Mouse (Mus musculus): Measurements from ENCODE around the gene Doc2g.
"Not testable (repeated sequence)": the region's sequence is repeated elsewhere in the genome, so short reads cannot be mapped to it uniquely, and the experiment has no call there.

Doc2g gene

GRCm38 (mm10) chr19:4018743-4019583 lies 15.8 kb downstream of the Doc2g start:
- peak; percentile 87 to 90 for DNase-seq

GRCm38 (mm10) chr19:4023185-4023584 lies 20.1 kb downstream of the Doc2g start:
- no peak for DNase-seq

GRCm38 (mm10) chr19:4027576-4027975 lies 24.5 kb downstream of the Doc2g start:
- DNase-seq = no peak

GRCm38 (mm10) chr19:4032668-4033067 lies 29.6 kb downstream of the Doc2g start:
- DNase-seq = no peak

DNA sequence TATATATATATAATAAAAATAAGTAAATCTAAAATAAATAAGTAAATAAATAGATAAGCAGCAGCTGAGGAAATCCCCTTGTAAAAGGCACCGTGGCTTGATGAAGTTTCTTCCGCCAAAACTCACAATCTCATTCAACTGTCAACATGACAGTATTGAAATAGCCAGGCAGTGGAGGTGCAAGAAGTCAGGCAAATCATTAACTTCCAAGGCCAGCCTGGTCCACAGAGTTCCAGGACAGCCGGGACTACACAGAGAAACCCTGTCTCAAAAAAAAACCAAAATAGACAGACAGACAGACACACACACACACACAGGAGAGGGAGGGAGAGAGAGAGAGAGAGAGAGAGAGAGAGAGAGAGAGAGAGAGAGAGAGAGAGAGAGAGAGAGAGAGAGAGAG lies 30.2 kb downstream of the Doc2g start:
- peak; percentile 55 to 59 for DNase-seq

GRCm38 (mm10) chr19:4033742-4034141 lies 30.6 kb downstream of the Doc2g start:
- no peak for DNase-seq

- no peak for DNase-seq
Measured at GRCm38 (mm10) chr19:4036327-4037045, 33.4 kb downstream of the Doc2g start.

DNA sequence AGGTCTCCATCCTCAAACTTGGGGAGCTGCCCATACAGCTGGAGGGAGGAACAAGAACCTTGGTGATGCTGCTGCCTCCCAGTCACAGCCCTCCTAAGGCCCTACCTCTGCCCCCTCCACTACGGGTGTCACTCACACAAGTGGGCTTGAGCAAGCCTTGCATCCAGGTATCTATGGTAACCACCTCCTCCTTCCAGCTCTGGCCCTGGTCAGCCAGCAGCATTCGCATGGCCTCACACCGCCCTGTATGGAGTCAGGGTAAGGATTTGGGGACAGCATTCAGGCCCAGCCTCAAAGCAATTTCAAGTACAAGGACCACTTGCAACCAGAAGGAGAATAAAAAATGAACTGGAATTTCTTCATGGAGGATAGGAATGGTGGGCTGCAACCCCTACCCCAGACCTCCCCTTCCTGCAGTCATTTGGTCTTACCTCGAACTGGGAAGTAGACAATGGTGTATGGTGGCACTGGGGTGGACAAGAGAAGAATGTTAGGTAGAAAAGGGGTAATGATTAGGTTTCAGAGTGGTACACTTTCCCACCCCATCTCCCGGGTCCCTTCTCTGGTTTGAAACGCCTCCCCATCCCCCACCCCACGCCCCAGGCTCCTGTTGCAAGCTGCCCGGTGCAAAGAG lies 34.2 kb downstream of the Doc2g start:
- DNase-seq = not testable (repeated sequence)

- DNase-seq = peak; percentile 83 to 90
Measured at GRCm38 (mm10) chr19:4037788-4038232, 34.7 kb downstream of the Doc2g start, which contains the start of gene Gstp1. Gene Gstp1 (minus strand): TSS chr19:4037985.

- DNase-seq = not testable (repeated sequence)
Measured at GRCm38 (mm10) chr19:4040941-4041340, 37.8 kb downstream of the Doc2g start.

- not testable (repeated sequence) for DNase-seq
Measured at GRCm38 (mm10) chr19:4041500-4041899, 38.4 kb downstream of the Doc2g start.

DNA sequence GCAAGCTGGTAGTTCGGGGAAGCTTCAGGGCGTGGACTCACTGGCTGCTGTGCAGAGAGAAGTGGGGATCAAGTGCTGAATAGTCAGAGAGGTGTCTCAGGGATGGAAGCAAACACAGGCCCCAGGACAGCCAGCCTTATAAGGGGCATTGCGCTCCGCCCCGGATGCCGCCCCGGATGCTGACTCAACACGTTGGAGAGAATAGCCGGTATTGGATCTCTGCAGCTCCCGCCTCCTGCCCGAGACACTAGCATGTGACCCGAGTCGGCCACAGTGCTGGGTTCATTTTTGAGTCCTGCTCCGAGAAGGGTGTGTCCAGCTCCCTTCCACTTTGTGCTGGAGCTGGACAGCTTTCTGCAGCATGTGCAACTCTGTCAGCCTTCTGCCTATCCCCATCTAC lies 39.0 kb downstream of the Doc2g start:
- DNase-seq = no peak

- DNase-seq = not testable (repeated sequence)
Measured at GRCm38 (mm10) chr19:4044109-4044508, 41.0 kb downstream of the Doc2g start.

DNA sequence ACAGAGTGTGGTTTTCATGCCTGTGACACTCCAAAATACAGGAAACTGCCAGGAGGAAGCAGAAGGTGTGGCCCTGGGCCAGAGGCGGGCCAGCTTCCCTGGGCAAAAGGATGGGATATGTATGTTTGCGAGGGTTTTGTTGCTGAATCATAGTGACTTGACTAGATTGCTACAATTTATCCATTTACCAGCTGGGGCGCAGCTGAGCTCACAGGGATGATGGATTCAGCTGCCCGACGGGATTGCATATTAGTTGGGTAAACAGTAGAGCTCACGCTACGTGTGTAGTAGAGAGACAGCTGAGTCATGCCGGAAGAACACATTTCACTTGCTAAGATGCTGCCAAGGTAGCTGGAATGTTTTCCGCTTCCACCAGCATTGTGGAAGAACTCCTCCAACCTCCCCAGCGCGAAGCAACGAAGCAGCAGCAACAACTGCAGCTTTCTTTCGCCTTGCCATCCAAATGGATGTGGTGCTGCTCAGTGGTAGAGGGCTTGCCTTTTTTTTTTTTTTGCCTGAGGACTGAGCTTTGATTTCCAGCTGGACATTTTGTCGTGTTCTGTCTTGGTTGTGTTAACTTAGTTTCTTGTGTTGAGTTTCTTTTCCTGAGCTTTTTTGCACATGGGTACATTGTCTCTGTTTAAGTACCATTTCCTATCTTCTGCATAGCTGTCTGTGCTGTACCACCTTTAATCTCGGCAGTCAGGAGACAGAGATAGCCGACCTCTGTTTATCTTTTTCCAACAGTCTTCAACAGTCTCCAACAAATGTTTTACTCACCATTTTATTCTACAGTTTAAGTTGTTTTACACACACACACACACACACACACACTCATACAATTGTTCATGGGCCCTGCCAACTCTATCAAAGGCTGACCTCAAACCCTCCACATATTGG lies 43.1 kb downstream of the Doc2g start, which contains the start of gene Gstp2:
TSS of gene Gstp2 (minus strand) at position 58 of the 900 bp plus-strand sequence.
- peak; percentile 87 to 88 for DNase-seq

DNA sequence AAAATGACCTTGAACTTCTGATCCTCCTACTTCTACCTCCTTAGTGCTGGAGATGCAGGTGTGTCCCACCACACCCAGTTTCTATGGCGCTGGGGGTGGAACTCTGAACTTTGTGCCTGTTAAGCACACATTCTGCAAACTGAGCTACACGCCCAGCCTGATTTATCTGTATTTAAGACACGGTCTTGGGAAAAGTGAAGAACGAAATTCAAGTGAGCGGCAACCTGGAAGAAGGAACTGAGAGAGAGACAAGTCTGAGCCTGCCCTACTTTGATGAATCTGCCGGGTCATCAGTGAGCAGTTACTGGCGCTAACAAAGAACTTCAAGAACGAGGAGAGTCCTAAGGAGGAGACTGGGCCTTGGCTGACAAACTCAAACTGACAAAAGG lies 43.7 kb downstream of the Doc2g start:
- no peak for DNase-seq

DNA sequence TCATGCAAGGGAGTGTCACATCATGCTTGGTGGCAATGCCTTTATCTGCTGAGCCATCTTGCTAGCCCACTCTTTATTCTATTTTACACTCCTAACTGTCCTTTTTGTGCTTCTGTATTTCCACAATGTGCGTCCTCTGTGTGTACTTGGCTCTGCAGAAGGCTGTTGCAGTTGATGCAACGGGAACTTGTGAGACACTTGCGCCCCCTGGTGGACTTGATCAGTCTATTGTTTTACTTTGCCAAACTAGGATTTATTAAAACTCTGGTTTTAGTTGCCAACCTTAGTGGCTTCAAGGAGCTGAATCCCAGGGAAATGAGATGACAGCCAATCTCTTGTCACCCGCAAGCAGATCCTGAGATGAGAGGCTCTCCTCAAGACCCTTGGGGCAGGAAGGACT lies 44.7 kb downstream of the Doc2g start:
- peak; percentile 73 to 89 for DNase-seq

DNA sequence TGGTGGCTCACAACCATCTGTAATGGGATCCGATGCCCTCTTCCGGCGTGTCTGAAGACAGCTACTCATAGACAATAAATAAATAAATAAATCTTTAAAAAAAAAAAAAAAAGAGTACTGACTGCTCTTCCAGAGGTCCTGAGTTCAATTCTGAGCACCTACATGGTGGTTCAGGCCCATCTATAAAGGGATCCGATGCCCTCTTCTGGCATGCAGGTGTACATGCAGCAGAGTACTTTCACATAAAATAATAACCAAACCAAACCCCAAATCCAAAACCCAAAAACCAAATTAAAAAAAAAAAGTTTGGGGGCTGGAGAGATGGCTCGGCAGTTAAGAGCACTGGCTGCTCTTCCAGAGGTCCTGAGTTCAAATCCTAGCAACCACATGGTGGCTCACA lies 46.0 kb downstream of the Doc2g start:
- DNase-seq = not testable (repeated sequence)

- DNase-seq = no peak
Measured at GRCm38 (mm10) chr19:4051016-4051415, 47.9 kb downstream of the Doc2g start.

DNA sequence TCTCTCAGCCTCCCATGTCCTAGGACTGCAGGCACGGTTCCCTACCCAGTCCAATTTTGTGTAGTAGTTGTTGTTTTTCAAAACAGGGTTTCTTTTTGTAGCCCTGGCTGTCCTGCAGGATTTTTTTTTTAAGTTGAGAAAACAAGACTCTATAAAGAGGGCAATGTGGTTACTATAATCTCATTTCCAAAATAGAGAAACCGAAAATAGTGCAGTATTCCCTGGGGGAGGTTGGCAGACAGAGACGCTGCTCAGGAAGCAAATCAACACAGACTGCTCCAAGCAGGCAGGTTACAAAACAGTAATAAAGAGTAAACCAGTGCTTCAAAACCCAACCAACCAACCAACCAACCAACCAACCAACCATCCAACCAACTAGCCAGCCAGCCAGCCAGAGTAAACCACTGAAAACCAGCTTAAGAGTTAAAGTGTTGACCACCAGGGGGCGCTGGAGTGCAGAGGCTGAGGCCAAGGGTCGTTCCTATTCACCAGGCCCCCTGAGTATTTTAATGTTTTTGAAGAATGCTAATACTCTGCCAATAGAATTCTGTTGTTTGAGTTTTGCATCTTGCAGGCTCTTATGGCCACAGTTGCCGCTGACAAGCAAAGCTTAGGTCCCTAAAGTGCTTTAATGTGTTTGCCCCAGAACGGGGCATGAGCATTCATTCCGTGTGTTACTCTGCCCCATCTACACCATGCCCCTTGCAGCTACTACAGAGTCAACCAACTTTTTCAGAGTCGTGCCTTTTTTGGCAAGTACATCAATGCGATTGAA lies 48.8 kb downstream of the Doc2g start:
- peak in 1 of 2 experiments; percentile 79 for DNase-seq

GRCm38 (mm10) chr19:4052516-4053030 lies 49.5 kb downstream of the Doc2g start:
- no peak for DNase-seq

- no peak for DNase-seq
Measured at GRCm38 (mm10) chr19:4054613-4055012, 51.5 kb downstream of the Doc2g start.

Data from kidney, adult 8-10 months (tissue).